Mouse (Mus musculus) urinary bladder, postnatal 36 days (tissue): ENCODE data around the gene Smarcb1.

Experiments
- DNase-seq, 2 experiments: peaks; one replicate each; pipeline ENCODE4 v3.0.0; 2022; ENCODE audit warnings: low spot score in 2 of 2, mixed read lengths in 1 of 2

The Smarcb1 gene

GRCm38 (mm10) chr10:75921026-75921725 lies at the start of gene Smarcb1:
Gene Smarcb1, minus strand, starts transcription at chr10:75921617.
- DNase-seq, result peak; percentile 94

GRCm38 (mm10) chr10:75954381-75954811 lies 33.0 kb upstream of the Smarcb1 start, which contains the start of gene Gm5134:
Gene Gm5134, plus strand, starts transcription at chr10:75954514.
- no peak for DNase-seq

- no peak for DNase-seq
Observed at GRCm38 (mm10) chr10:75951424-75952050, 30.1 kb upstream of the Smarcb1 start.

GRCm38 (mm10) chr10:75950791-75951210 lies 29.4 kb upstream of the Smarcb1 start:
- DNase-seq, result no peak

GRCm38 (mm10) chr10:75949053-75950045 lies 27.9 kb upstream of the Smarcb1 start:
- DNase-seq, result no peak

GRCm38 (mm10) chr10:75948079-75948478 lies 26.7 kb upstream of the Smarcb1 start:
- DNase-seq, result no peak

GRCm38 (mm10) chr10:75945896-75946295 lies 24.5 kb upstream of the Smarcb1 start:
- DNase-seq, result no peak

GRCm38 (mm10) chr10:75945213-75945612 lies 23.8 kb upstream of the Smarcb1 start:
- no peak for DNase-seq

GRCm38 (mm10) chr10:75944066-75944772 lies 22.8 kb upstream of the Smarcb1 start:
- DNase-seq, result no peak

GRCm38 (mm10) chr10:75942736-75943477 lies 21.5 kb upstream of the Smarcb1 start, which contains the start of gene Vpreb3:
Gene Vpreb3, plus strand, starts transcription at chr10:75943057.
- DNase-seq, result no peak

GRCm38 (mm10) chr10:75941042-75941824 lies 19.8 kb upstream of the Smarcb1 start:
- DNase-seq, result no peak

GRCm38 (mm10) chr10:75940520-75940919 lies 19.1 kb upstream of the Smarcb1 start, which contains the start of gene Gm867:
Gene Gm867, minus strand, starts transcription at chr10:75940672.
- no peak for DNase-seq

GRCm38 (mm10) chr10:75939481-75940234 lies 18.2 kb upstream of the Smarcb1 start:
- DNase-seq, result no peak

GRCm38 (mm10) chr10:75937851-75938643 lies 16.6 kb upstream of the Smarcb1 start:
- no peak for DNase-seq

GRCm38 (mm10) chr10:75936909-75937667 lies 15.7 kb upstream of the Smarcb1 start:
- no peak for DNase-seq

GRCm38 (mm10) chr10:75935680-75936541 lies 14.5 kb upstream of the Smarcb1 start, which contains the start of gene Mmp11:
Gene Mmp11, minus strand, starts transcription at chr10:75936496.
- peak in 1 of 2 experiments; percentile 72 for DNase-seq
